Comparison of ENCODE assay signal across 14 mouse cellular contexts in the genomic region with DNA sequence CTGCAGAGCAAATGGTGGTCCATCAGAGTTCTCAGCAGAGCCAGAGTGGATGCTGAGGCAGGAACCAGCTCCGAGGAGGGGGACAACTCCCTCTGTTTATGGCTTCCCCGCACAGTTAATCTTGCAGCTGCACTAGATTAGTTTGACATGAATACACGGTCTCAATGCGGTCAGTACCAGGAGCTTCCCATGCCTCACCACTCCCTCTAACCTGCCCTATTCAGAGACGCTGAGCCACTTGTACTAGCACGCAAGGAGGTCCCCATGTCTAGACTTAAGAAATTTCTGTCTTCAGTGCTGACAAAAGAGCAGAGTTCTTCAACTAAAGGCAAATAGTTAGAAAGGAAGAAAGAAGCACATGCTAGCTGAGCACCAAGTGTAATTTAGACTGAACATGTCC.
DNase-seq lines count a peak whose midpoint lies in the region; ATAC-seq and TF ChIP-seq lines count a peak whose summit lies in the region.
"Had no signal": no experiment of that assay in that cellular context is flagged by ENCODE, and none has a peak within 500 bp of the region (broad histone marks: within the 10 kb centered on the region; RNA-seq: fewer than 3 reads in every experiment).

No protein-coding gene starts in this region.

- H3K9ac ChIP-seq in kidney, embryonic 15.5 days, result no peak overlapping the region
- H3K9ac ChIP-seq in kidney, embryonic 16.5 days (replicated peaks; ENCODE audit: low read length), result no peak overlapping the region
- H3K9ac ChIP-seq in limb, embryonic 12.5 days (replicated peaks), result no peak overlapping the region

- H3K4me3 ChIP-seq in kidney, embryonic 15.5 days (replicated peaks), result no peak overlapping the region
- no peak overlapping the region for H3K4me3 ChIP-seq in kidney, embryonic 16.5 days (ENCODE audit: low read length)
- no peak overlapping the region for H3K4me3 ChIP-seq in limb, embryonic 12.5 days (replicated peaks)
- no peak overlapping the region for H3K4me3 ChIP-seq in thymus, adult 2 months (ENCODE audit: control insufficient read depth, insufficient read depth, low read length)
- H3K4me3 ChIP-seq: heart, embryonic 10.5 days had no signal

- WGBS in kidney, embryonic 15.5 days, result 31% methylated on average over 6 of the region's 6 CpGs
- WGBS in kidney, embryonic 16.5 days, result 34% methylated on average over 6 of the region's 6 CpGs
- WGBS in limb, embryonic 12.5 days, result 21% methylated on average over 6 of the region's 6 CpGs
- WGBS in thymus, adult 2 months, result 95% methylated on average over 6 of the region's 6 CpGs

- no peaks in the 10 kb centered on the region for H3K27me3 ChIP-seq in kidney, embryonic 15.5 days
- H3K27me3 ChIP-seq in kidney, embryonic 16.5 days (ENCODE audit: insufficient read depth, low read length), result no peaks in the 10 kb centered on the region
- H3K27me3 ChIP-seq in limb, embryonic 12.5 days, result no peaks in the 10 kb centered on the region
- H3K27me3 ChIP-seq in thymus, adult 2 months (ENCODE audit: control insufficient read depth, insufficient read depth, low read length), result no peaks in the 10 kb centered on the region

- no peak for TF ChIP-seq CTCF in thymus, adult 2 months (IDR thresholded peaks at IDR 0.05; ENCODE audit: borderline replicate concordance, control insufficient read depth, extremely low read depth, insufficient read depth, low read length, poor library complexity)

- no peak overlapping the region for H3K27ac ChIP-seq in kidney, embryonic 15.5 days
- H3K27ac ChIP-seq in kidney, embryonic 16.5 days (ENCODE audit: low read length), result no peak overlapping the region
- H3K27ac ChIP-seq in limb, embryonic 12.5 days, result 0 out of 2 replicates have a peak overlapping the region, but pooled peaks have one; percentile 56
- no peak overlapping the region for H3K27ac ChIP-seq in thymus, adult 2 months (ENCODE audit: control insufficient read depth, insufficient read depth, low read length)
- H3K27ac ChIP-seq: heart, embryonic 10.5 days had no signal

- peaks cover 8% of the 10 kb centered on the region for H3K4me1 ChIP-seq in kidney, embryonic 15.5 days
- peaks cover 13% of the 10 kb centered on the region; the same call in 1 of the 2 replicates for H3K4me1 ChIP-seq in kidney, embryonic 16.5 days (ENCODE audit: insufficient read depth, low read length)
- peaks cover 11% of the 10 kb centered on the region for H3K4me1 ChIP-seq in limb, embryonic 12.5 days (replicated peaks)
- no peaks in the 10 kb centered on the region for H3K4me1 ChIP-seq in thymus, adult 2 months (replicated peaks; ENCODE audit: control insufficient read depth, insufficient read depth, low read length)

- no peak overlapping the region for H3K4me2 ChIP-seq in kidney, embryonic 15.5 days
- H3K4me2 ChIP-seq in kidney, embryonic 16.5 days (replicated peaks; ENCODE audit: low read depth, low read length), result no peak overlapping the region
- no peak overlapping the region for H3K4me2 ChIP-seq in limb, embryonic 12.5 days

- TF ChIP-seq POLR2A in thymus, adult 2 months (IDR thresholded peaks at IDR 0.05; ENCODE audit: control insufficient read depth, extremely low read depth, insufficient read depth, low read length, poor library complexity), result no peak

- no peaks in the 10 kb centered on the region for H3K9me3 ChIP-seq in kidney, embryonic 15.5 days (replicated peaks)
- H3K9me3 ChIP-seq in kidney, embryonic 16.5 days (ENCODE audit: low read length), result no peaks in the 10 kb centered on the region
- no peaks in the 10 kb centered on the region for H3K9me3 ChIP-seq in limb, embryonic 12.5 days
- H3K9me3 ChIP-seq: heart, embryonic 10.5 days had no signal

- no peaks in the 10 kb centered on the region for H3K36me3 ChIP-seq in kidney, embryonic 15.5 days
- no peaks in the 10 kb centered on the region for H3K36me3 ChIP-seq in kidney, embryonic 16.5 days (ENCODE audit: insufficient read depth, low read length)
- H3K36me3 ChIP-seq in limb, embryonic 12.5 days, result no peaks in the 10 kb centered on the region
- no peaks in the 10 kb centered on the region for H3K36me3 ChIP-seq in thymus, adult 2 months (ENCODE audit: control insufficient read depth, insufficient read depth, low read length)
- H3K36me3 ChIP-seq: heart, embryonic 10.5 days had no signal

- ATAC-seq in kidney, embryonic 15.5 days (replicated peaks; ENCODE audit: low FRiP score), result 0 out of 2 replicates have a peak, but pooled peaks have one; percentile 29
- no peak for ATAC-seq in kidney, embryonic 16.5 days (ENCODE audit: low FRiP score, low TSS enrichment)
- no peak for ATAC-seq in limb, embryonic 12.5 days (ENCODE audit: insufficient number of reproducible peaks, insufficient read depth, low FRiP score, low TSS enrichment, low read depth)

- peak; percentile 48 for DNase-seq in embryo, embryonic 11 days
- peak; percentile 42 for DNase-seq in retina, postnatal 1 day
- DNase-seq in cerebellum, postnatal 4 days (ENCODE audit: low spot score in 2 of 2), result no peak
- no peak for DNase-seq in thymus, adult 2 months
- DNase-seq: adrenal gland, adult 2 months; cerebellum, adult 11-12 months; kidney, adult 8-10 months; layer of hippocampus, adult 9-11 months; left cerebral cortex, postnatal 4 days; thymus, postnatal 4 days had no signal

Comparison
In these comparisons a context has a peak if more than half of its experiments do, and no peak if none do; other contexts are left out.
1. DNase-seq: peak in embryo, embryonic 11 days (single experiment) and retina, postnatal 1 day (single experiment); none in cerebellum, postnatal 4 days (0 of 2) and thymus, adult 2 months (single experiment).